ENCODE assay signal across 10 mouse cellular contexts in genomic region chr14:25577431-25577830, GRCm38 (mm10).
DNase-seq lines count a peak whose midpoint lies in the region; ATAC-seq and TF ChIP-seq lines count a peak whose summit lies in the region.
"Had no signal": no experiment of that assay in that cellular context is flagged by ENCODE, and none has a peak within 500 bp of the region (broad histone marks: within the 10 kb centered on the region; RNA-seq: fewer than 3 reads in every experiment).

No protein-coding gene starts in this region.

- no peaks in the 10 kb centered on the region for H3K27me3 ChIP-seq in kidney, postnatal 0 days (ENCODE audit: insufficient read depth, low read length)
- no peaks in the 10 kb centered on the region for H3K27me3 ChIP-seq in heart, embryonic 15.5 days

- no peaks in the 10 kb centered on the region for H3K9me3 ChIP-seq in kidney, postnatal 0 days (replicated peaks; ENCODE audit: low read length)
- no peaks in the 10 kb centered on the region for H3K9me3 ChIP-seq in heart, embryonic 15.5 days (replicated peaks)

- ATAC-seq in kidney, postnatal 0 days (replicated peaks; ENCODE audit: low FRiP score, low read depth), result no peak
- ATAC-seq in heart, embryonic 15.5 days (replicated peaks; ENCODE audit: insufficient number of reproducible peaks, insufficient read depth, low FRiP score, low read depth), result 0 out of 2 replicates have a peak, but pooled peaks have one; percentile 41
- peak; percentile 53 for ATAC-seq in megakaryocyte, adult 5-6 weeks (ENCODE audit: poor library complexity, severe bottlenecking)

- no peak overlapping the region for H3K9ac ChIP-seq in kidney, postnatal 0 days (ENCODE audit: low read depth, low read length)
- 0 out of 2 replicates have a peak overlapping the region, but pooled peaks have one; percentile 22 for H3K9ac ChIP-seq in heart, embryonic 15.5 days

- peaks cover 75% of the 10 kb centered on the region for H3K36me3 ChIP-seq in kidney, postnatal 0 days (ENCODE audit: insufficient read depth, low read length)
- peaks cover 39% of the 10 kb centered on the region for H3K36me3 ChIP-seq in heart, embryonic 15.5 days
- H3K36me3 ChIP-seq: G1E had no signal

- WGBS in kidney, postnatal 0 days, result 72% methylated on average over 3 of the region's 3 CpGs
- 56% methylated on average over 3 of the region's 3 CpGs for WGBS in heart, embryonic 15.5 days

- H3K27ac ChIP-seq in kidney, postnatal 0 days, result no peak overlapping the region
- peak overlapping the region; percentile 10; the same call in 1 of the 2 replicates for H3K27ac ChIP-seq in brown adipose tissue, adult 24 weeks (replicated peaks; ENCODE audit: low read depth, low read length)
- peak overlapping the region; percentile 63 for H3K27ac ChIP-seq in heart, embryonic 15.5 days

- peak; percentile 29 for DNase-seq in kidney, postnatal 0 days (ENCODE audit: low spot score)
- DNase-seq in kidney, adult 18-20 months, result no peak
- no peak for DNase-seq in spleen, postnatal 10 days (ENCODE audit: low spot score in 2 of 2)
- DNase-seq in layer of hippocampus, postnatal 25 days (ENCODE audit: extremely low spot score in 1 of 2, low spot score in 1 of 2), result no peak
- DNase-seq in right cerebral cortex, adult 2 months (ENCODE audit: low spot score in 2 of 2), result no peak

- no peak overlapping the region for H3K4me3 ChIP-seq in kidney, postnatal 0 days (replicated peaks; ENCODE audit: low read depth, low read length)
- H3K4me3 ChIP-seq in brown adipose tissue, adult 24 weeks (ENCODE audit: insufficient read depth, low read depth, low read length), result no peak overlapping the region
- no peak overlapping the region for H3K4me3 ChIP-seq in heart, embryonic 15.5 days
- H3K4me3 ChIP-seq: erythroblast, embryonic 14.5 days had no signal

- no peak for TF ChIP-seq CTCF in kidney, postnatal 0 days (IDR thresholded peaks at IDR 0.05; ENCODE audit: low read depth)

- no peak overlapping the region for H3K4me2 ChIP-seq in kidney, postnatal 0 days (ENCODE audit: low read length)
- H3K4me2 ChIP-seq in heart, embryonic 15.5 days, result no peak overlapping the region

- H3K4me1 ChIP-seq in kidney, postnatal 0 days (replicated peaks; ENCODE audit: insufficient read depth, low read length), result no peaks in the 10 kb centered on the region
- peaks cover 20% of the 10 kb centered on the region for H3K4me1 ChIP-seq in brown adipose tissue, adult 24 weeks (ENCODE audit: control insufficient read depth, insufficient read depth, insufficient read length, low read length)
- peaks cover 48% of the 10 kb centered on the region for H3K4me1 ChIP-seq in heart, embryonic 15.5 days (replicated peaks)
